Mouse (Mus musculus) C2C12 (cell line): ENCODE data around the gene Fam229a.

Experiments
- CTCF ChIP-seq: IDR thresholded peaks from one replicate; pipeline ENCODE4 v1.5.1; 2011; ENCODE audit not compliant: control insufficient read depth, insufficient read depth, insufficient read length
- MYOD1 ChIP-seq: IDR thresholded peaks from one replicate; pipeline ENCODE4 v1.6.1; 2011; ENCODE audit warnings: low read depth; ENCODE audit not compliant: control insufficient read depth, insufficient read length
- MYOG ChIP-seq: IDR thresholded peaks from one replicate; pipeline ENCODE4 v1.6.1; 2011; ENCODE audit not compliant: control insufficient read depth, insufficient read length; ENCODE audit errors: extremely low read depth
- USF1 ChIP-seq: IDR thresholded peaks from one replicate; pipeline ENCODE4 v1.6.1; 2011; ENCODE audit warnings: low read depth, mild to moderate bottlenecking, control low read depth, moderate library complexity

- no peak for TF ChIP-seq USF1
- TF ChIP-seq CTCF, result no peak
- no peak for TF ChIP-seq MYOG
- no peak for TF ChIP-seq MYOD1
These were observed 11.4 kb downstream of the Fam229a start for GRCm38 (mm10) chr4:129502327-129502888.
